35 mouse cellular contexts compared by ENCODE assay signal in the genomic region with DNA sequence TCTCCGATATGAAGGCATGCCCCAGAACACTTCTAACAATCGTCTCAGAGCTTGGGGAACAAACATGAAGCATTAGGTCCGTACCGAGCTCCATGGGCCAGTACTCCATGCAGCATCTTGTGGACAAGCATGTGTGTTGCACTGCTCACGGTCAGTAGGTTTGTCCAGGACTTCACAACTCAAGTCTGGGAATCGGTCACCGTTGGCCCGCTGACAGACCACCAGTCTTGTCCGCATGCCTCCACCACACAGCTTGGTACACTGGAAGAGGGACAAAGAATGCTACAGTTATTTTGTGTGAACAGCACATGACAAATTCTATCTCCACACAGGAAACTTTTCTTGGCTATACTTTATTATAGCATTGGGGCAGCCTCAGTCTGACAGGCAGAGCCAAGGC. TPM values are rescaled to one million over a fixed set of nuclear protein-coding genes. Genes with fewer than 3 reads are reported as not detected.
DNase-seq lines count a peak whose midpoint lies in the region; ATAC-seq lines count a peak whose summit lies in the region.
"Had no signal": no experiment of that assay in that cellular context is flagged by ENCODE, and none has a peak within 500 bp of the region (broad histone marks: within the 10 kb centered on the region; RNA-seq: fewer than 3 reads in every experiment).

No protein-coding gene starts in this region.

- intact Hi-C loops in heart, postnatal 25 days (cut with DNase I) = no loop called here
- intact Hi-C loops in heart, postnatal 10 days (cut with DNase I) = no loop called here

- no peaks in the 10 kb centered on the region for H3K9me3 ChIP-seq in kidney, embryonic 15.5 days (replicated peaks)
- H3K9me3 ChIP-seq in heart, embryonic 16.5 days (replicated peaks; ENCODE audit: control insufficient read depth, low read length) = no peaks in the 10 kb centered on the region
- H3K9me3 ChIP-seq: forebrain, embryonic 10.5 days; hindbrain, embryonic 13.5 days; limb, embryonic 12.5 days; neural tube, embryonic 13.5 days; stomach, embryonic 15.5 days had no signal

- 0 out of 2 replicates have a peak, but pooled peaks cover 7% of the 10 kb centered on the region for H3K4me1 ChIP-seq in kidney, embryonic 15.5 days
- H3K4me1 ChIP-seq in heart, embryonic 16.5 days (ENCODE audit: control insufficient read depth, insufficient read depth, low read length) = peaks cover 28% of the 10 kb centered on the region
- H3K4me1 ChIP-seq: limb, embryonic 12.5 days; megakaryocyte, embryonic 14.5 days; stomach, embryonic 15.5 days had no signal

- H3K4me3 ChIP-seq in kidney, embryonic 15.5 days (replicated peaks) = no peak overlapping the region
- H3K4me3 ChIP-seq in heart, embryonic 16.5 days (ENCODE audit: low read length) = no peak overlapping the region
- H3K4me3 ChIP-seq: forebrain, embryonic 10.5 days; hindbrain, embryonic 13.5 days; limb, embryonic 12.5 days; megakaryocyte, embryonic 14.5 days; myocyte; neural tube, embryonic 13.5 days; stomach, embryonic 15.5 days had no signal

- WGBS in kidney, embryonic 15.5 days = 89% methylated on average over 9 of the region's 9 CpGs
- WGBS in heart, embryonic 16.5 days = 73% methylated on average over 9 of the region's 9 CpGs

- no peak overlapping the region for H3K9ac ChIP-seq in kidney, embryonic 15.5 days
- no peak overlapping the region for H3K9ac ChIP-seq in heart, embryonic 16.5 days (ENCODE audit: low read length)
- H3K9ac ChIP-seq: hindbrain, embryonic 13.5 days; limb, embryonic 12.5 days; liver, postnatal 0 days; neural tube, embryonic 13.5 days; stomach, embryonic 15.5 days had no signal

- H3K27ac ChIP-seq in kidney, embryonic 15.5 days = 0 out of 2 replicates have a peak overlapping the region, but pooled peaks have one; percentile 18
- peak overlapping the region; percentile 82 for H3K27ac ChIP-seq in heart, embryonic 16.5 days (ENCODE audit: low read length)
- H3K27ac ChIP-seq: forebrain, embryonic 10.5 days; limb, embryonic 12.5 days; neural tube, embryonic 13.5 days had no signal

- no peak overlapping the region for H3K4me2 ChIP-seq in kidney, embryonic 15.5 days
- no peak overlapping the region for H3K4me2 ChIP-seq in heart, embryonic 16.5 days (ENCODE audit: low read depth, low read length)
- H3K4me2 ChIP-seq: hindbrain, embryonic 13.5 days; limb, embryonic 12.5 days; liver, embryonic 11.5 days; neural tube, embryonic 13.5 days; stomach, embryonic 15.5 days had no signal

- no peaks in the 10 kb centered on the region for H3K27me3 ChIP-seq in kidney, embryonic 15.5 days
- no peaks in the 10 kb centered on the region for H3K27me3 ChIP-seq in heart, embryonic 16.5 days (ENCODE audit: control insufficient read depth, insufficient read depth, low read length)
- H3K27me3 ChIP-seq: CH12.LX; hindbrain, embryonic 13.5 days; limb, embryonic 12.5 days; megakaryocyte, embryonic 14.5 days; neural tube, embryonic 13.5 days; Patski; stomach, embryonic 15.5 days had no signal

- ATAC-seq in kidney, embryonic 15.5 days (replicated peaks; ENCODE audit: low FRiP score) = no peak
- ATAC-seq in heart, embryonic 16.5 days (replicated peaks; ENCODE audit: extremely low read depth, insufficient read depth, low FRiP score) = no peak
- ATAC-seq: forebrain, embryonic 16.5 days; inflammation-experienced regulatory T-cells, adult 6 months; liver, postnatal 0 days; Patski had no signal

- DNase-seq in heart, adult 18-20 months = peak; percentile 32 to 49
- DNase-seq in heart, postnatal 25 days (ENCODE audit: low spot score) = no peak
- DNase-seq in kidney, adult 18-20 months = no peak
- DNase-seq in heart, postnatal 10 days = peak; percentile 59 to 63
- no peak for DNase-seq in layer of hippocampus, adult 18-20 months (ENCODE audit: low spot score in 2 of 2)
- DNase-seq: B cell, adult 2 months; cerebellum, adult 11 months; kidney, adult 2 months; kidney, postnatal 10 days; liver, postnatal 0 days; lung, postnatal 36 days; midbrain, embryonic 14.5 days; retina, postnatal 1 day; right cerebral cortex, postnatal 25 days had no signal

- peaks cover 53% of the 10 kb centered on the region for H3K36me3 ChIP-seq in kidney, embryonic 15.5 days
- peaks cover 9% of the 10 kb centered on the region; the same call in 1 of the 2 replicates for H3K36me3 ChIP-seq in heart, embryonic 16.5 days (ENCODE audit: control insufficient read depth, insufficient read depth)
- H3K36me3 ChIP-seq: G1E; hindbrain, embryonic 13.5 days; neural tube, embryonic 13.5 days had no signal

RNA-seq across cellular contexts. Expression of a gene that starts 19.9 kb away (rescaled TPM):
- total RNA-seq in heart, adult 18-20 months (2021) = under 1 TPM; 0.10 to 0.28 TPM
- under 1 TPM; 0.29 to 0.39 TPM for total RNA-seq in heart, postnatal 25 days (2021)
- polyA plus RNA-seq in kidney, embryonic 15.5 days (2015; fragmentation: Nextera tagmentation; extraction: Ambion mirVana) = 0.06 and 0.08 TPM in 2 replicates
- 0.31 and 0.34 TPM in 2 replicates for polyA plus RNA-seq in heart, embryonic 16.5 days (2015; fragmentation: Nextera tagmentation; extraction: Ambion mirVana)
- under 1 TPM; 0.07 to 0.36 TPM for total RNA-seq in heart, postnatal 10 days (2021)
- total RNA-seq in layer of hippocampus, adult 18-20 months (2021) = not detected
- total RNA-seq: adrenal gland, adult 18-20 months; CH12.LX; layer of hippocampus, postnatal 25 days; left cerebral cortex, postnatal 10 days had no signal
- polyA plus RNA-seq: embryonic facial prominence, embryonic 11.5 days; forebrain, embryonic 16.5 days; G1E; hindbrain, embryonic 13.5 days; inflammation-experienced regulatory T-cells, adult 6 months; kidney, adult 2 months; liver, embryonic 11.5 days; liver, postnatal 0 days; midbrain, embryonic 14.5 days; myocyte; neural tube, embryonic 13.5 days; spleen, adult 2 months; thymus, postnatal 0 days had no signal

RNA-seq across cellular contexts. Expression of a gene that starts 32.9 kb away (rescaled TPM):
- not detected for total RNA-seq in heart, adult 18-20 months (2021)
- total RNA-seq in heart, postnatal 25 days (2021) = under 1 TPM in 1 of 2 experiments, not detected in 1; 0.10 TPM
- polyA plus RNA-seq in kidney, embryonic 15.5 days (2015; fragmentation: Nextera tagmentation; extraction: Ambion mirVana) = 1.9 and 2.9 TPM in 2 replicates
- 2.3 and 2.5 TPM in 2 replicates for polyA plus RNA-seq in heart, embryonic 16.5 days (2015; fragmentation: Nextera tagmentation; extraction: Ambion mirVana)
- total RNA-seq in heart, postnatal 10 days (2021) = under 1 TPM in 1 of 2 experiments, not detected in 1; 0.38 TPM
- total RNA-seq in layer of hippocampus, adult 18-20 months (2021) = under 1 TPM in 1 of 2 experiments, not detected in 1; 0.20 TPM
- total RNA-seq: CH12.LX; left cerebral cortex, postnatal 10 days had no signal
- polyA plus RNA-seq: G1E; liver, postnatal 0 days had no signal

Comparison
In these comparisons a context has a peak if more than half of its experiments do, and no peak if none do; other contexts are left out.
1. DNase-seq: peak in heart, adult 18-20 months (2 of 2) and heart, postnatal 10 days (2 of 2); none in heart, postnatal 25 days (single experiment), kidney, adult 18-20 months (single experiment) and layer of hippocampus, adult 18-20 months (0 of 2).